ENCODE assay signal across 11 mouse cellular contexts in genomic region chr6:11334137-11334536, GRCm38 (mm10).
"Had no signal": no experiment of that assay in that cellular context is flagged by ENCODE, and none has a peak within 500 bp of the region (broad histone marks: within the 10 kb centered on the region; RNA-seq: fewer than 3 reads in every experiment).

No protein-coding gene starts in this region.

- H3K27me3 ChIP-seq: limb, embryonic 12.5 days; neural tube, embryonic 15.5 days had no signal

- H3K4me2 ChIP-seq: limb, embryonic 12.5 days; neural tube, embryonic 15.5 days had no signal

- H3K9me3 ChIP-seq: limb, embryonic 12.5 days; neural tube, embryonic 15.5 days had no signal

- DNase-seq: kidney, adult 18-20 months; kidney, postnatal 10 days; kidney, postnatal 4 days; lung, adult 18-20 months; right cerebral cortex, adult 18-20 months; right cerebral cortex, postnatal 25 days; thymus, postnatal 4 days had no signal

- H3K36me3 ChIP-seq: limb, embryonic 12.5 days; neural tube, embryonic 15.5 days had no signal

- H3K9ac ChIP-seq: limb, embryonic 12.5 days; liver, embryonic 14.5 days; neural tube, embryonic 15.5 days had no signal

- H3K4me3 ChIP-seq: layer of hippocampus, adult 2 months; limb, embryonic 12.5 days; neural tube, embryonic 15.5 days had no signal

- H3K27ac ChIP-seq: layer of hippocampus, adult 2 months; limb, embryonic 12.5 days; liver, embryonic 14.5 days; neural tube, embryonic 15.5 days had no signal

- H3K4me1 ChIP-seq: limb, embryonic 12.5 days; neural tube, embryonic 15.5 days had no signal
